Mouse (Mus musculus): ENCODE data around the gene Ccdc103. TPM values are rescaled to one million over a fixed set of nuclear protein-coding genes. Genes with fewer than 3 reads are reported as not detected.
A peak's percentile ranks its signal among the peaks of the same experiment; 100 is the strongest.

Ccdc103 gene
- total RNA-seq, 2 experiments from 2014 or later: not detected

DNA sequence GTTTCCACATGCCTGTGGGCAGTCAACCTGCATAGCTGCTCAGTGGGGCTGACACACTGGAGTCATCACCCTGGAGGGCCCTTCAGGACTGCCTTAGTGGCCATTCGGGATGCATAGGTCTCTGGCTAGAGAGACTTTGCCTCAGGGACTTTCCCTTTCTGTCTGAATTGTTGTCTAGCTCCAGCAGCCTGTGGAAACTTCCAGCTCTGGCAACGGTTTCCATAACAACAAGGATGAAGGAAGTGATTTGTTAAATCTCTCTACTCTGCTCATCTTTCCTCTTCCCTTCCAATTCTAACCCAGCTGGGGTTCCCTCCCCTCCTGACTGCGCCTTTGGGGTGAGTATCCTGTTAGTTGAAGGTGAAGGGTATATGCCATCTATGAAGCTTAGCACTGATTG lies 7.1 kb downstream of the Ccdc103 start:
- no peak for ATAC-seq (replicated peaks; ENCODE audit: poor library complexity, severe bottlenecking)

DNA sequence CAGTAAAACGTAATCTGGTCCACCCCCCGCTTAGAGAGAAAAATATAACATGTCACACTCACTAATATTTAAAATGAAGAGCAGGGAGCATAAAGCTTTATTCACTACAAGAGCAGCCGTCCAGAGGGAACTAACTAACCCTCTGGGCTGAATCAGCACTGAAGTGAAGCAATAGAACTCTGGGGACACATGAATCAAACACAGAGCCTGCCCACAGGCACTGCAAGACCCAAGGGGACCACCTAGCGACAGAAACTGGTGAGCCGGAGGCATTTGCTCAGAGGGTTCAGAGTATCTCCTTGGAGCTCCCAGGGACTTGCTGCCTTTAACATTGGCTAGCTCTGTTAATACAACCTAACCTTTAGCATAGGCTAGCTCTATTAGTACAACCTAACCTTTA lies 9.1 kb downstream of the Ccdc103 start:
- no peak for ATAC-seq (replicated peaks; ENCODE audit: poor library complexity, severe bottlenecking)

DNA sequence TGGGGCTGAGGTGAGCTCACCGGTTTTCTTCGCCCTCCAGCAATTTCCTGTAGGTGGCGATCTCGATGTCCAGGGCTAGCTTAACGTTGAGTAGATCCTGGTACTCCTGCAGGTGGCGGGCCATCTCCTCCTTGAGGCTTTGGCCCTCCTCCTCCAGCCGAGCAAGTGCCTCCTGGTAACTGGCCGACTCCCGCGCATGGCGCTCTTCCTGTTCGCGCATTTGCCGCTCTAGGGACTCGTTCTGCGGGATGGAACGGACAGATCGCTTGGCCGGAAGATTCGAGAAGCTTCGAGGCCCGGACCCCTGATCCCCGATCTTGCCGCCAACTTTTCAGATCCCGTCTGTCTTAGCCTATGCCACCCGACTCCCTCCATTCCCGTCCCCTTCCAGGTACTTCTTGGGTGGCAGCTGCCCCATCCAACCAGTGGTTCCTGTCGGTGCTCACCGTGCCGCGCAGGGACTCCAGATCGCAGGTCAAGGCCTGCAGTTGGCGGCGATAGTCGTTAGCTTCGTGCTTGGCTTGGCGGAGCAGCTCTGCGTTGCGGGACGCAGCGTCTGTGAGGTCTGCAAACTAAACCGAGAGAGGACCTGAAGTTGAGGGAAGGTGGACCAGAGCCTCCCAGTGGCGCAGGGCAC lies 12.1 kb downstream of the Ccdc103 start:
- ATAC-seq (replicated peaks; ENCODE audit: poor library complexity, severe bottlenecking): peak; percentile 97

DNA sequence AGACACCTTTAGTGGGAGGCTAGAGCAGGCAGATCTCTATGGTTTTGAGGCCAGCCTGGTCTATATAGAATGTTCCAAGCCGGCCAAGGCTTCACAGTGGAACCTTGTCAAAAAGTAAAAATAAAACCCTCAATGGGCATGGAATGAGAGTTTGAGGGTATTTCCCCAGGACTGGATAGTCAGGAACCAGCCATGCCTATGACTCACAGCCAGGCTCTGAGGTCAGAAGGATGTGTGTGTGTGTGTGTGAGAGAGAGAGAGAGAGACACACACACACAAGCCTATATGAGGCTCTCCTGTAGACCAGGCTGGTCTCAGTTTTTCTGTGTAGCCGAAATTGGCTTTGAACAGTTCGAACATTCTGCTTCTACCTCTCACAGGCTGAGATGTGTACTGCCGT lies 13.7 kb downstream of the Ccdc103 start:
- ATAC-seq (replicated peaks; ENCODE audit: poor library complexity, severe bottlenecking): no peak

DNA sequence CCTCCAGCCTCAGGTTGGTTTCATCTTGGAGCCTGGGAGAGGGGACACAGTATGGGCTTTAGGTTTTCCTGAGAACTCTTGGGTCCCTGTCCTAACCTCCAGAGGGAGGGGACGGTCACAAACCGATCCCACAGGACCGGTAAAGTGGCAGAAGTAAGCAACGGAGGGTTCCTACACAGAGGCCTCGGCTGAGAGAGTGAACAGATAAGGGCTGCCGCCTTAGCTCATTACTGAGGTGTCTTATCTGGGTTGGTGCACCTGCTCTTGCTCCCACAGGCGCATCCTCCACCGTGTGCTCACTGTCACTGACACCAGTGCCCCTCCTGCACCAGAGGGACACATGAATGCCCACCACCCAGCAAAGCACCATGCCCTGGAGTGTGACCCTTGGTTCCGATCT lies 14.8 kb downstream of the Ccdc103 start:
- ATAC-seq (replicated peaks; ENCODE audit: poor library complexity, severe bottlenecking): no peak

DNA sequence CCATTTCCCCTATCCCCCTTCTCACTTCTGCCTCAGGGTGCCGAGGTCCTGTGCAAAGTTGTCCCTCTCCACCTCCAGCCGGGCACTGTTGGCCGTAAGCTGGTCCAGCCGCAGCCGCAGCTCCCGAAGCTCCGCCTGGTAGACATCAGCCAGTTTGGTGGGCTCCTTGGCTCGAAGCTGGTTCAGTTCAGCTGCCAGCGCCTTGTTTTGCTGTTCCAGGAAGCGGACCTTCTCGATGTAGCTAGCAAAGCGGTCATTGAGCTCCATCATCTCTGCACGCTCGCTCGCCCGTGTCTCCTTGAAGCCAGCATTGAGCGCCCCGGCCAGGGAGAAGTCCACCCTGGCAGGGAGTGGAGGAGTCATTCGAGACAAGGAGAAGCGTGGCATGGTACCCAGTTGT lies 15.6 kb downstream of the Ccdc103 start:
- ATAC-seq (replicated peaks; ENCODE audit: poor library complexity, severe bottlenecking): no peak

DNA sequence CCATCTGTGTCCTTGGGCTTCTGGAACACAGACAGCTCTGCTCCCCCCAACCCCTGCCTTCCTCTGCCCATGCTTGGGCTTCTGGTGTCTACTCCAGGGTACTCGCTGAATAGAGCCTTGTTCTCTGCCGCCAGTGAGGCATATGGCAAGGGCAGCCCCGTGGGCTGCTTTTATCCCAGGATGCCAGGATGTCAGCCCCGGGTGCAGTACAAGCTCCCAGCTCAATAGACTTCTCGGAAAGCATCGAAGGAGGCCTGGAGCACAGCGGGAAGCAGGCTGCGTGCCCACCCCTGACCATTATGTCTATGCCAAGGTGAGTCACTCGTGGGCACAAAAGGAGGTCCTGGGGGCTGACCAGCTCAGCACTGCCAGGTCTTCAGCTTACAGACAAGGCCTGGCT lies 17.4 kb downstream of the Ccdc103 start:
- no peak for ATAC-seq (replicated peaks; ENCODE audit: poor library complexity, severe bottlenecking)

DNA sequence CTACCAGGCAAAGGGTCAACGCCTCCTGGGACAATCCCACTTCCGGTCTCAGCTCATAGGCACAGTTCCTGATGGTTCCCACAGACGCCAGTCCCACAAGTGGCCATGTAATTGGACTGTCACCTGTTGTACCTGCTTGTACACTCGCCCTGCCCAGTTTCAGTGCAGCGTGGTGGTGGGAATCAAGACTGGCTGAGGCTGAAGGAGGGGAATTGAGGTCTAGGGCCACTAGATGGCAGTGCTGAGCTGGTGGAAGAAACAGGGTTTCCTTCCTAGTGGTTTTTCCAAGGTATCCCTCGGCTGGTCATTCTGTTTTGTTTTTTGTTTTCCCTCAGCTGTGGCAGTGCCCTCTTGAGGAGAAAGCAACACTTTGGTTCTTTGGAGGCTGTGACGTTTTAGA lies 19.8 kb downstream of the Ccdc103 start, which contains the start of gene Gfap:
Gfap (minus strand) TSS at position 150 of the 400 bp plus-strand sequence.
- peak; percentile 88 for ATAC-seq (replicated peaks; ENCODE audit: poor library complexity, severe bottlenecking)

DNA sequence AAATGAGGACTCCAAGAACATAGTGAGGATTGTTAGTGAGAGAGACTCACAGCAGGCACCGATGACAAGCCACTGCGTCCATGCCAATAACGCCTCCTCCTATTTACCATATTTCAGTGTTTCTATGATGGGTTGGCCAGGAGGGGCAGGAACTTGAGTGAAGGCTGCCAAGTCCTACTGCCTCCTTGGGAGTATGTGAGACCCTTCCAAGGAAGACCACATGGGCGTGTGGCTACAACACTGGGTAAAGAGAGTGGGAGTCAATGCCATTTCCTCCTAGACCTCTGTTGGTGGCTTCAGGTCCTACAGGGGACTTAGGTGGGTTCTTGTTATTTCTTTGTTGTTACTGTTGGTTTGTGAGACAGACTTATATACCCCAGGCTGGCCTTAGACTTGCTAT lies 20.2 kb downstream of the Ccdc103 start:
- ATAC-seq (replicated peaks; ENCODE audit: poor library complexity, severe bottlenecking): peak; percentile 16; the same call in 1 of the 2 replicates

DNA sequence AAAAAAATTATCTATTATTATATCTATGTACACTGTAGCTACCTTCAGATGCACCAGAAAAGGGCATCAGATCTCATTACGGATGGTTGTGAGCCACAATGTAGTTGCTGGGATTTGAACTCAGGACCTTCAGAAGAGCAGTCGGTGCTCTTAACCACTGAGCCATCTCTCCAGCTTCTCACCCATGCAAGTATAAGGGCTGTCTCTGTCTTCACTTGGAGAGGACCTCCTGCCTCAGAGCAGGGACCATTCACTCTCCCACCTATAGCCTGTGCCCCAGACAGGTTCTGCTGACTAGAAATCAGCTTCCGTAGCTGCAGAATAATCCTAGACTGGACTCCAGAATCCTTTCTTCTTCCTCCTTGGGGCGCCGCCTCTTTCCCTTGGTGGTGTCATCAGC lies 21.1 kb downstream of the Ccdc103 start:
- ATAC-seq (replicated peaks; ENCODE audit: poor library complexity, severe bottlenecking): no peak

DNA sequence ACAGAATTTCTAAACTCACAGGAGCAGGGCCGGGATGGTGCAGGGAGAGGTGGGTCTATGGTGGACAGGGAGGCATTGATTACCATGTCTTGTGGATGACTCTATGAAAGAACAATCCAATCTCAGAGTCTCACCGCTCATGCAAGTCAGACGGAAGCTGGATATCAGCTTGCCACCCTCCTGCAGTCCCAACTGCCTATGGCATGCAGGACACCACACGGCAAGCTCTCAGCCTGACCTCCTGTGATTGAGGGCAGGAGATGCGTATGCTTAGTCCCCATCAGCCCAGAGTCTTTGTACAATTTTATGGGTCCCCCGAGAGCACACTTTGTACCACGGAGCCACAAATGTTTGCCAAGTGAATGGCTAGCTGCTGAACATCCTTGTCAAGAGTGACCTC lies 22.6 kb downstream of the Ccdc103 start:
- no peak for ATAC-seq (replicated peaks; ENCODE audit: poor library complexity, severe bottlenecking)

DNA sequence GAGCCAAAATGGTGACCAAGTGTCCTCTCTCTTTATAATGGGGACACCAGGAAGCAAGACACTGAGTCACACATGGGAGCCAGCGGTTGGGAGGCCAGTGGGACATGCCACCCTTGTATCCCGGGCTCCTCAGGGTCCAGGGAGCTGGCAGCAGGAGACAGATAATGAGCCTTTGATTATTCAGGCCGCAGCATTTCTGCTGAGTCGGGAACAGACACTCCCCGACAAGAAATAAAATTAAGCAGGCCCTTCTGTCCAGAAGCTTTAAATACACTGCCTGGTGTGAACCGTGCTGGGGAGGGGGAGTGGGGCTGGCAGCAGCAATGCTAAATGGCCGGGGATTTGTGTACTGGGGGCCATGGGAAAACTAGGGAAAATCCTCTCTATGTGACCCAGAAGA lies 30.4 kb downstream of the Ccdc103 start:
- ATAC-seq (replicated peaks; ENCODE audit: poor library complexity, severe bottlenecking): no peak

DNA sequence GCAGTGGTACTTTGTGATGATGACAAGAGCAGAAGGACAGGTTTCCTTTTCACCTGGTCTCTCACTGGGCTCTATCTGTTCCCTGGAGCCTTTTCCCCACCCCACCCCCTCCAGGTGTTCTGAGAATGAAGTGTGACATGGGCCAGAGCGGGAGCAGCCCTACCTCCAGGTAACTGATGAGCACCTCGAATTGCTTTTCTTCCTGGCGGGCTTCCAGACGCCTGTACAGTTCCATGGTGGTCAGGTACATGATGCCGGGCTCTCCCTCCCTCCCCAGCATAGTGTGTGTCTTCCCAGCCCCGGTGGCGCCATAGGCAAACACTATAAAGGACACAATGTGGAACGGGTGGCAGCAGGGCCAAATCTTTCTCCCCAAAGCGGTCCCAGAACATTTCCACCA lies 34.4 kb downstream of the Ccdc103 start:
- no peak for ATAC-seq (replicated peaks; ENCODE audit: poor library complexity, severe bottlenecking)

DNA sequence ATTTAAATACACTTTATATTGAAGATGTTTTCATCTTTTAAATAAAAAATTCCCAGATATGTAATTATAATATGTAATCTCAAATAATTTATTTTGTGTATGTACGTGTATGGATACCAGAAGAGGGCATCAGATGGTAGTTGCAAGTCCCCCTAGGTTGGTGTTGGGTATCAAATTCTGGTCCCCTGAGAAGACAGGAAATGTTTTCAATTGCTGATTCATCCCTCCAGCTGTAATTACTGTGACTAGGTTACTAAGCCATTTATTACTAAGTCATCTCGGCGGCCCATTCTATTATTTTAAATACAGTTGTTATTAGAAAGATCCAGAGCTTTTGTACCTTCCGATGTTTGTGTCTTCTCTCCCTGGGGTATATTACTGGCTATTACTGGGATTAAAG lies 37.1 kb downstream of the Ccdc103 start:
- ATAC-seq (replicated peaks; ENCODE audit: poor library complexity, severe bottlenecking): no peak

DNA sequence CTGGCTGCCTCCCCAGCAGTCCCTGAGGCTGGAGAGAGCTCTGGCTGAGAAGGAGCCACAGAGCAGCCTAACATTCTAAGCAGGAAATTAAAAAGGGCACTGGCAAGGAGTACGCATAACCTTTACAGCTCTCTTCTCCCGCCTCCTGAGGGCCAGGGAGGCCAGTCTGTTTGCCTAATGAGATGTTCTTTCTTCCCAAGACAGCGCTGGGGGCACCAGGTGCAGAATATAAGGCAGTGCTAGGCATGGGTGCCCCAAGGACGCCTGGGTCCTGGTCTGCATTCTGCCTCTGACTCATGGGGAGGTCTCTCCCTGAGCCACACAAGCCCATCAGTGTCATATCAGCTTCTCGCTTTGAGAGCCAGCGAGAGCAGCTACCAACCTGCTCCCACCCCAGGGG lies 40.5 kb downstream of the Ccdc103 start:
- ATAC-seq (replicated peaks; ENCODE audit: poor library complexity, severe bottlenecking): no peak

DNA sequence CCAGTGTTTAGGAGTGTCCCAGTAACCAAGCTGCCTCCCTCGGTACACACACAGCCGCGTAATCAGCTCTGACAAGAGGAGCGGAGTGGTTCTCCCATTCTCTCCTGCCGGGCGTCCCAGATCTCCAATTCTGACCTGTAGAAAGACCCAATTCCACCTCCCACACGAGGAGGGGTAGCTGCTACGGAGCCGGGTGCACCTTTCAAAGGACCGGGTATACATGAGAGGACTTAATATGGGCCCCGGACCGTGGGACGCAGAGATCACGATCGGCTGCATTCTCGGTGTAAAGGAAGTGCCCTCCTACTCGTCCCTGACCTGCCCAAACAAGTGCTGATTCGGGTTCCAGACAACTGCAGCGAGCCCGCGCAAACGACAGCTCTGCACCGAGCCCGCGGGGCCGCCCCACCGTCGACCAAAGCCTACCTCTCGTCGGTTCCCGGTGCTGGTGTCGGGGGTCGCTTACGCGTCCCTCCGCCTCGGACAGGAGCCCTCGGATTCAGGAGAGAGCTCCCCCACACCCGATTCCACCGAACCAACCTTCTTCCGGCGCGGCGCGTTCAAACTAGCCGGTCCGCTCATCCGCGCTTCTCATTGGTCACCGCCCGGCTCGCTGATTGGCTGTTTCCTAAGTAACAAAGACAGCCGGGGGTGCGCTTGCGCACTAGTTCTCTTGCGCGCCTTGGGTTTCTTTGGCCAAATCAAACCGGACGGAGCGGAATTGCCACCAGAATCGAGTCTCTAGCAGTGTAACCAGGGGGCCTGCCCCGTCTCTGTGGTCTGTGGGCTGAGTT lies 43.8 kb downstream of the Ccdc103 start, which contains the start of gene Kif18b:
Kif18b (minus strand) TSS at position 568 of the 794 bp plus-strand sequence.
- peak; percentile 89 for ATAC-seq (replicated peaks; ENCODE audit: poor library complexity, severe bottlenecking)

DNA sequence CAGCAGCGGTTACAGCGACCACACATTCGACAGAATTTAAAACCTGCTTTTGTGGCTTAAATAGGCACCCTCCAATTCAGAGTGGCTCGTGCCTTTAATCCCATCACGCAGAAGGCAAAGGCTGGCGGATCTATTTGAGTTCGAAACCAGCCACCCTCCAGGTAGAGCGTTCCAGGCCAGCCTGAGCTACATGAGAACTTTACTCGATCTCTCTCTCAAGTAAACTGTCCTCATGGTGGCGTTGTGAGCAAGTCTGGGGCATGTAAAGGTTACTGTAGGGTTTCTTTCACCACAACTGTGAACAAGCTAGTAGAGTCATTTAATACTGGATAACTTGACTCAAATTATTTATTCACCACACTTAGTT lies 44.3 kb downstream of the Ccdc103 start:
- peak; percentile 66 for ATAC-seq (replicated peaks; ENCODE audit: poor library complexity, severe bottlenecking)

DNA sequence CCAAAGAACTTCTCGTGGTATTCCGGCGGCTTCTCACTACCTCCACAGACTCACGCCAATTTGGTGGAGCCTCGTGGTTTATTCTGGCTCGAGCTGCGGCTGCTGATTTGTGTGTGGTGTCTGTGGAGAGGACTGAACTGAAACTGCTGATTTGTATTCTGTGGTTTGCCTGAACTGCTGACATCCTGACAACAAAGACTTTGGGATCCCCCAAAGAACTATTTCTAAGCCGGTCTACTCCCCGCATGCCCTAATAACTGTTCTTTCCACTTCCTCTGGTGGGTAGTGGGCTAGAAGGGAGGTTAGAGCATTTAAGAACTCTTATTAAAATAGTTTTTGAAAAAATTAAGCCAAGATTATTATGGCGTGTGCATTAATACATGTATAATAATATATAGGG lies 49.7 kb downstream of the Ccdc103 start:
- no peak for ATAC-seq (replicated peaks; ENCODE audit: poor library complexity, severe bottlenecking)
